Mouse (Mus musculus): ENCODE results near the gene Gm20903. TPM values are rescaled to one million over a fixed set of nuclear protein-coding genes. Genes with fewer than 3 reads are reported as not detected.
"Not testable (repeated sequence)": the region's sequence is repeated elsewhere in the genome, so short reads cannot be mapped to it uniquely, and the experiment has no call there.

Gm20903 gene
- polyA plus RNA-seq (2012; rRNA removed) = not detected in 2 replicates

DNA sequence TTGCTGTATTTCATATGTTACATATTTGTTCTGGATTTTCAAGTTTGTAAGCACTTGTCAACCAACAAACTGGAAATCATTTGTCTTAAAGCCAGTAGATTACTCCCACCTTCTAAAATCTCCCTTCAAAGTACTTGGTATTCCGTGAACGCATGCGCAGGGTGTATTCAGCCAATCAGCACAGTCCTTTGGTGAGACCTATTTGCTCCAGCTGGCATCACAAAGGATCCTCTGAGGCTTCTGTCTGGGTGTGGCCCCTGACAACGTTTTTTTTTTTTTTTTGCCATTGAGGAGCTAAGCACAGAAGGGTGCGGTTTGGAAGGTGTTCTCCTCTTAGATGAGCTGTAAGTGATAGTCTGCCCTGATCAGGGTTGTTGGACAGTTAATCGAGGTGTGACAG, at the start of gene Gm20903:
Gm20903 (plus strand) TSS at position 301 of the 400 bp plus-strand sequence.
- WGBS = 40% methylated on average over 1 of the region's 6 CpGs
- not testable (repeated sequence) for DNase-seq (ENCODE audit: low read depth, low spot score)
